Mouse (Mus musculus) cerebellum, adult 11 months (tissue): ENCODE measurements around the gene Ntpcr.

ENCODE experiments used
- DNase-seq: peaks from one replicate; pipeline ENCODE4 v3.0.0; 2022

The Ntpcr gene

DNA sequence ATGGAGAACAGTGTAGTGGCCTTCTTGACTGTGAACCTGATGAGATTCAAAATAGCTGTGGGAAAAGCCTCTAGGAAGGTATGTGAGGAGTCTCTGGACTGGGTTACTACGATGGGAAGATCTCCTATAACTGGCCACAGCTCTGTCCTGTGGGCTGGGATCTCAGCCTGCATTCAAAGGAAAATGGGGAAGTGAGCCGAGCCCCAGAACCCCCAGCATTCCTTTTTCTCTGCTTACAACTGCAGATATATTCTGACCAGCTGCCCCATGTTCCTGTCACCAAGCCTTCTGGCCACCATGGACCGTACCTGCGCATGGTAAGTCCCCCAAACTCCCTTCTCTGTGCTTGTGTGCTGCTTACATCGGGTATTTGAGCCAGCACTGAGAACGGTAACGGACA is at the start of gene Ntpcr:
Gene Ntpcr (plus strand): TSS at position 218 of the 400 bp plus-strand sequence.
- DNase-seq, result no peak

DNA sequence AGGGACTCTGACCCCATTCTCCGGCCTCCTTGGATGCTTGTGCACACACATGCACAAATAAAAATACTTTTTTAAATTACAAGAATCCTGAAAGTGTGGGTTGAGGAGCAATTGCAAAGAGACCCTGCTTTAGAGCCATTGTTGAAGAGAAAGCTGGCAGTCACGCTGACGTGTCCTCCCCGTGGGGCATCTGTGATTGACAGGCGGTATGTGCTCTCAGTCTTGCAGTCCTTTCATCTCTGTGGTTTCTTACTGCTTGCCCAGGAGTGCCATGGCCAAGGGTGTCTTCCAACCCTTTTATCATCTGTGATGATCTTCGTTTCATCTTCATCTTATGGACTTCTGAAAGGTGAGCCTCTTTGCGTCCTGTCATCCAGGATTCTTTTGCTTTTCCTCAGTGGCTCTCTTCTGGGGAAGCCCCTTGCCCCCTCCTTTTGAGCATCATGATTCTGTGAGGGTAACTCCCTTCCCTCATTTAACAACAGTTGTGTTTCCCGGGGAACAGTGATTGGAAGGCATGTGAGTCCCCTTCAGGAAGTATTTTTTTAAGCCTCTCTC is 48.8 kb upstream of the Ntpcr start:
- no peak for DNase-seq

- no peak for DNase-seq
Measured at GRCm38 (mm10) chr8:125685216-125685760, 44.5 kb upstream of the Ntpcr start.

GRCm38 (mm10) chr8:125686221-125686865 is 43.4 kb upstream of the Ntpcr start:
- DNase-seq, result no peak

- no peak for DNase-seq
Measured at GRCm38 (mm10) chr8:125690166-125690915, 39.4 kb upstream of the Ntpcr start.

DNA sequence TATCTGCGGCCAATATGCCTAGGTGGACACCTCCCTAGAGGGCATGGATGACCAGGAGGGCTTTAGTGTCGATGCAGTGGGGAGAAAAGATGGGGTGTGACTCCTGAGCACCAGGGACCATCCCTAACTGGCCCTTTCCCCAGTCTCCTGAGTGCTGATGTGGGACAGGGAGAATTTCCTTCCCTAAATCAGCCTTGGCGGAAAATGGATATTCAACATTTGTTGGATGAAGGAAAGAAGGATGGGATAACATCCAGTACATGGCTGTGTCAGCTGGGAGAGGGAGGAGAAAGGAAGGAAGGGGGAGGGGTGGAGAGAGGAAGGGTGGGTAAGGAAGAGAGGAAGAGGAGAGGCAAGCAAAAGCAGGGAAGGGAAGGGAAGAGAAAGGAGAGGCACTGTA is 38.8 kb upstream of the Ntpcr start:
- DNase-seq, result no peak

DNA sequence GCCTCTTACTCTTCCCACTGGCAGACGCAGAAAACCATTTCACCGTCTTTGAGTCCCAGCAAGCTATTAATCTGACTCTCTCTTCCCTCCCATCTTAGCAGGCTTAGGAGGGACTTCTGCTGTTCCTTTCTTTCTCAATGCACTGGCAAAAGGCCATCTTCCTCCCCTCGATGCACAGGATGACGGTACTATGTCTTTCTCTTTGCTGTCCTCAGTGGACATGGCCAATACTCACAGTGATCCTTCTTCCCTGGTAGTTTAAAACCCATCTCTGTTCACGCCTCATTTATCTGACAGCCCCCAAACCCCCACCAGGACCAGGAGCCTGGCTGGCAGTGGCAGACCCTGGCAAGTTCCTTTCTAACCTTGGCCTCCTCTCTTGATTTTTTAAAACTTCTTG is 37.3 kb upstream of the Ntpcr start:
- DNase-seq, result no peak

GRCm38 (mm10) chr8:125693197-125693596 is 36.6 kb upstream of the Ntpcr start:
- DNase-seq, result no peak

DNA sequence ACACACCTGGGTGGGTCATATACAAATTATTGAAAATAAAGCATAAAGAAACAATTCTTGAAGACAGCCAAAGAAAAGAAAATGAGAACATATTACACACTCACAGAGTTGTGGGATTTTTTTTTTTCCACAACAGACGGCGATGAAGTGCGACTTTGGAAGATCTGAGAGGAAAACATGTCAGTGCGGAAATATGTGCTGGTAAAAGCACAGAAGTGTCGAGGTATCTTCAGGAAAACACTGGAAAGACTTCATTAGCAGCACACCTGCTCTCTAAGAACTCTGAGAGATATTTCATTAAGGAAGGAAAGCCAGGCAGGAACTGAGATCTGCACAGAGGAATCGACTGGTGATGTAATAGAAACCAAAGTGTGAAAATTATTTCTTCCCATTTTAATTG is 33.8 kb upstream of the Ntpcr start:
- DNase-seq, result no peak

GRCm38 (mm10) chr8:125699391-125700025 is 30.3 kb upstream of the Ntpcr start:
- no peak for DNase-seq

- DNase-seq, result no peak
Measured at GRCm38 (mm10) chr8:125700407-125700806, 29.4 kb upstream of the Ntpcr start.

DNA sequence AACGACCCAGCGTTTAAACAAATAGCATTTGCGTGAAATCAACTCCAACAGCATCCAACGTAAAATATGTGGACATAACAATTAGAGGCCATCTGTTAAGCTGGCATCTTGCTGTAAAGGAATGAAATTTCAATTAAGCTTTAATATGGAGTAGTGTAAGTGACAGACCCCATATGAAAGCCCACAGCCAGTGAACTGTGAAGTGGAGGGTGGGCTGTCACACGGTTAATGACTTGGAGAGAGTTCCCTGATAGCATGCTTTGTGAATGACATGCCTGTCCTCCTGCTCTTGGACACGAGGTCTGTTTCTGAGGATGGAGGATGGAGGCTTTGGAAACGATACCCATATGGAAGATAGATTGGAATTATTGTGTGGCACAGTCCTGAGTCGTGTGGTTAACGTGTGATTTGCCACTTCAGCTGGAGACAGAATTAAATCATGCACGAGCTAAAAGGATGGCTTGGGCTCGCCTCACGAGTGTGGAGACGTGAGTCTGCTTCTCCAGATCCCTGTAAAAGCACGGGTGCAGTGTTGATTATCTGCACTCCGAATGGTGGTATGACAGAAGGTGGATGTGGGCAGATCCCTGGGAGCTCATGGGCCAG is 26.8 kb upstream of the Ntpcr start:
- DNase-seq, result no peak

GRCm38 (mm10) chr8:125704434-125704833 is 25.3 kb upstream of the Ntpcr start:
- DNase-seq, result no peak

- DNase-seq, result no peak
Measured at GRCm38 (mm10) chr8:125705816-125706215, 23.9 kb upstream of the Ntpcr start.

DNA sequence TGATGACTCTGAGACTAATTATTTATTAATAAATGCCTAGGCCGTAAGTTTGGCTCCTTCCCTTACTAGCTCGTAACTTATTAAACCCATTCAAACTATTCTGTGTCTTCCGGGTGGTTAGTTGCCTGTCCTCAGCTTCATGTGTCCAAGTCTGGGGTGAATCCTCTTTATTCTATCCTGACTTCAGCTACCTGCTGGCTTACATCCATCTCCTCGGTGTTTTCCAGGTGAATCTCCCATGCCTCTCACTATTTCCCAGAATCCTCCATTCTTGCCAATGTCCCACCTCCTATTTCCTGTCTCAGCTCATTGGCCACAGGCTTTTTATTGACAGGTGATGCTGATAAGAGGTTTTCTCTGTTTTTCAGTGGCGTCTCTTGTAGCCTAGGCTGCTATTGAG is 20.6 kb upstream of the Ntpcr start:
- no peak for DNase-seq

GRCm38 (mm10) chr8:125711514-125711913 is 18.2 kb upstream of the Ntpcr start:
- DNase-seq, result no peak

- no peak for DNase-seq
Measured at GRCm38 (mm10) chr8:125716211-125716610, 13.6 kb upstream of the Ntpcr start.

GRCm38 (mm10) chr8:125716613-125717012 is 13.2 kb upstream of the Ntpcr start:
- no peak for DNase-seq

- DNase-seq, result no peak
Measured at GRCm38 (mm10) chr8:125718914-125719313, 10.8 kb upstream of the Ntpcr start.

- no peak for DNase-seq
Measured at GRCm38 (mm10) chr8:125722675-125723074, 7.1 kb upstream of the Ntpcr start.

- DNase-seq, result no peak
Measured at GRCm38 (mm10) chr8:125723437-125723836, 6.3 kb upstream of the Ntpcr start.

GRCm38 (mm10) chr8:125725037-125725820 is 4.5 kb upstream of the Ntpcr start:
- DNase-seq, result no peak
